Mouse (Mus musculus): ENCODE measurements around the gene Ttc28.

DNA sequence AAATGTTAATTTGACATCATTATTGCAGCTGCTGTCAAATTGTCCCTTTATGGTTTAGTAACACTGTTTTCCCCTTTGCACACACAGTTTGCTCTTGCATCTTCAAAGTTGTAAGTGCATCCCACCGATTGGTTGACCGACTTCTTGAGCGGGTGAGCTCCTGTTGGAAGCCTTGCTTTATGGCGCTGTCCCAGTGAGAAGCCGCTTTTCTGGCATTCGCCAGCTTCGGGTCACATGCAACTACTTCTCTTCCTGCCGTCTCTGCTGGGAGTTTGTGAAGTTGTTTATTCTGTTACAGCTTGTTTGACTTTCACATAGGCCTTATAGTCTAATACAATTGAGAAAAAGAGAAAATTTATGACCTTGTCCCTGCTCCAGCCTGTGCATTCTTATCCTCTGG, 250.5 kb downstream of the Ttc28 start:
- TF ChIP-seq CTCF (IDR thresholded peaks at IDR 0.05 in 2 of 3, conservative IDR thresholded peaks at IDR 0.05 in 1 of 3; ENCODE audit: control insufficient read depth in 1 of 3, insufficient read depth in 1 of 3, low read depth in 2 of 3, low read length in 3 of 3, poor library complexity in 1 of 3, severe bottlenecking in 1 of 3) (no peak), MAZ (IDR thresholded peaks at IDR 0.05; ENCODE audit: low read depth, low read length) (no peak), RCOR1 (IDR thresholded peaks at IDR 0.05; ENCODE audit: low read depth, low read length) (no peak), ZC3H11A (IDR thresholded peaks at IDR 0.05; ENCODE audit: low read depth, low read length) (no peak)

Measured in MEL (cell line).